Mouse (Mus musculus): ENCODE results near the gene Afdn. TPM values are rescaled to one million over a fixed set of nuclear protein-coding genes. Genes with fewer than 3 reads are reported as not detected.

Gene Afdn
- polyA plus RNA-seq, 1 experiment from 2014 or later = 92.6 TPM

DNA sequence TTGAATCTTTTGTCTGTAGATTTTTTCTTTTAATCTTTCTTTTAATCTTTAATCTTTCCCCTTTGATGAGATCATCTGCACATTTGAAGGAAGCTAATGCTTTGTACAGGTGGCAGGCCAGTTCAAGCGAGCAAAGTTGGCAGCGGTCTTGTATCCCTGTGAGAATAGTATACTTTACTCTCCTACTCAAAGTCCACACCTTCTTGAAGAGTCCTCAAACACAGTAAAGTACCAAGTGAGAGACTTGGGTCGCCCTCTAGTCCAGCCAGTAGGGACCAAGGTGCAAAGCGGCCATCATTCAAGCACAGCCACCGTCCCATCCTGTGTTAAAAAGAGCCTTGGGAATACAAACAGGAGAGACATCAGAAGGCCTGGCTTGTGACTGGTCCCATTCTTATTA lies 25.3 kb upstream of the Afdn start:
- Histone ChIP-seq H3K27me3 (ENCODE audit: control insufficient read depth, insufficient read depth, low read depth, low read length) (no peaks in the 10 kb centered on the region), H3K9me3 (ENCODE audit: control insufficient read depth, low read length) (no peaks in the 10 kb centered on the region), H3K9ac (ENCODE audit: low read length) (no peak overlapping the region), H3K27ac (ENCODE audit: low read length) (peak overlapping the region; percentile 71), H3K4me1 (replicated peaks; ENCODE audit: control insufficient read depth, insufficient read depth, low read length) (peaks cover 32% of the 10 kb centered on the region), H3K4me2 (ENCODE audit: low read depth, low read length) (no peak overlapping the region), H3K36me3 (ENCODE audit: control insufficient read depth, insufficient read depth, low read length) (no peaks in the 10 kb centered on the region), H3K4me3 (ENCODE audit: low read length) (no peak overlapping the region)
- 56% methylated on average over 5 of the region's 5 CpGs for WGBS
- peak; percentile 82 for ATAC-seq (ENCODE audit: low read depth)

DNA sequence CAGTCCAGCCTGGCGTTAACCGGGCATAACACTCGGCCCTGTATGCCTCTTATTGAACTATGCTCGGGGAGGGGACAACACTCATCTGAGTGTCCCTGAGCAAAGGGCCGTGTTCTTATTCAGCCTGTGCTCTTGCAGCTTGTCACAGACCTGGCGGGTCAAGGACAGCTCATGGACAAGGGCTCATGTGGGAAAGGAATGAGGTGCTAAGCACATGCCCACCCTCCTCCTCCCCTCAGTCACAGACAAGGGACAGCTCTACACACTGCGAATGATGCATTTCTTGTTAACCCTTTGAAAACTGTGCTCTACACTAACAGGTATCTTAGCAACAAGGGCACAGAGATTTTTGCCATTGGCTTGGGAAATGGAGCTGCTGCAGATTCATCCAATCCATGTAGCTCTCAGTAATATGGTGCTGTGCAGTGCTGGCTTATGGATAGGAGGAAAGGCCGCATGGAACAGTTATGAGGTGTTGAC lies 24.5 kb upstream of the Afdn start:
- peaks cover 37% of the 10 kb centered on the region for H3K4me1 ChIP-seq (replicated peaks; ENCODE audit: control insufficient read depth, insufficient read depth, low read length)
- ATAC-seq (ENCODE audit: low read depth) = peak; percentile 21; the same call in 1 of the 2 replicates

GRCm38 (mm10) chr17:13737336-13737735 lies 23.0 kb upstream of the Afdn start:
- H3K4me3 ChIP-seq (ENCODE audit: low read length) = no peak overlapping the region
- no peak overlapping the region for H3K9ac ChIP-seq (ENCODE audit: low read length)
- H3K36me3 ChIP-seq (ENCODE audit: control insufficient read depth, insufficient read depth, low read length) = no peaks in the 10 kb centered on the region
- peak; percentile 28 for ATAC-seq (ENCODE audit: low read depth)
- no peak overlapping the region for H3K4me2 ChIP-seq (ENCODE audit: low read depth, low read length)
- H3K27ac ChIP-seq (ENCODE audit: low read length) = peak overlapping the region; percentile 51
- WGBS = 60% methylated on average over 6 of the region's 6 CpGs
- peaks cover 43% of the 10 kb centered on the region for H3K4me1 ChIP-seq (replicated peaks; ENCODE audit: control insufficient read depth, insufficient read depth, low read length)
- no peaks in the 10 kb centered on the region for H3K27me3 ChIP-seq (ENCODE audit: control insufficient read depth, insufficient read depth, low read depth, low read length)
- no peaks in the 10 kb centered on the region for H3K9me3 ChIP-seq (ENCODE audit: control insufficient read depth, low read length)

More for the DNA sequence above, 24.5 kb upstream of the Afdn start:
- Histone ChIP-seq H3K9me3 (ENCODE audit: control insufficient read depth, low read length) (no peaks in the 10 kb centered on the region), H3K27ac (ENCODE audit: low read length) (peak overlapping the region; percentile 68), H3K36me3 (ENCODE audit: control insufficient read depth, insufficient read depth, low read length) (no peaks in the 10 kb centered on the region), H3K9ac (ENCODE audit: low read length) (no peak overlapping the region), H3K4me2 (ENCODE audit: low read depth, low read length) (no peak overlapping the region), H3K4me3 (ENCODE audit: low read length) (no peak overlapping the region), H3K27me3 (ENCODE audit: control insufficient read depth, insufficient read depth, low read depth, low read length) (no peaks in the 10 kb centered on the region)
- WGBS = 31% methylated on average over 8 of the region's 8 CpGs

GRCm38 (mm10) chr17:13738121-13738776 lies 22.1 kb upstream of the Afdn start:
- H3K36me3 ChIP-seq (ENCODE audit: control insufficient read depth, insufficient read depth, low read length) = no peaks in the 10 kb centered on the region
- WGBS = 35% methylated on average over 7 of the region's 7 CpGs
- H3K4me1 ChIP-seq (replicated peaks; ENCODE audit: control insufficient read depth, insufficient read depth, low read length) = peaks cover 45% of the 10 kb centered on the region
- no peak overlapping the region for H3K4me2 ChIP-seq (ENCODE audit: low read depth, low read length)
- H3K4me3 ChIP-seq (ENCODE audit: low read length) = no peak overlapping the region
- H3K9me3 ChIP-seq (ENCODE audit: control insufficient read depth, low read length) = no peaks in the 10 kb centered on the region
- ATAC-seq (ENCODE audit: low read depth) = no peak
- peak overlapping the region; percentile 51 for H3K27ac ChIP-seq (ENCODE audit: low read length)
- no peak overlapping the region for H3K9ac ChIP-seq (ENCODE audit: low read length)
- no peaks in the 10 kb centered on the region for H3K27me3 ChIP-seq (ENCODE audit: control insufficient read depth, insufficient read depth, low read depth, low read length)

DNA sequence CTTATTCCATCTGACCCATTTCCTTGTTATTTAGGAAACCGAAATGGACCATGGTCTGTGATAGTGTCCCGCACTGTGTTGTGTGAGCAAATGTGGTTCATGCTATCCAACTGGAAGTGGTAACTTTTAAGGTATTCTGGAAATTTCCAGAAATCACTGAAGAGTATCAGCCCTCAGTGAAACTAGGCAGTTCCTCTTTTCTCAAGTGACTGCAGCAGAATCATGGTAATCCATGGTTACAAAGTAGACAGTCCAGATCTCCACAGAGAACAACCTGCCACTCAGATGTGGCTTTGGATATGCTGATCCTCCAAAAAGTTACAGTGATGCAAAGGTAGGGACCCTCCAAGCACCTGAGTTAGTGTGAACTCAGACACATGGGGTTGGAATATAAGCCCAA lies 21.4 kb upstream of the Afdn start:
- H3K9ac ChIP-seq (ENCODE audit: low read length) = no peak overlapping the region
- H3K4me3 ChIP-seq (ENCODE audit: low read length) = no peak overlapping the region
- peaks cover 50% of the 10 kb centered on the region for H3K4me1 ChIP-seq (replicated peaks; ENCODE audit: control insufficient read depth, insufficient read depth, low read length)
- H3K27ac ChIP-seq (ENCODE audit: low read length) = no peak overlapping the region
- no peaks in the 10 kb centered on the region for H3K9me3 ChIP-seq (ENCODE audit: control insufficient read depth, low read length)
- no peak for ATAC-seq (ENCODE audit: low read depth)
- 93% methylated on average over 2 of the region's 2 CpGs for WGBS
- H3K4me2 ChIP-seq (ENCODE audit: low read depth, low read length) = no peak overlapping the region
- no peaks in the 10 kb centered on the region for H3K36me3 ChIP-seq (ENCODE audit: control insufficient read depth, insufficient read depth, low read length)
- H3K27me3 ChIP-seq (ENCODE audit: control insufficient read depth, insufficient read depth, low read depth, low read length) = no peaks in the 10 kb centered on the region

DNA sequence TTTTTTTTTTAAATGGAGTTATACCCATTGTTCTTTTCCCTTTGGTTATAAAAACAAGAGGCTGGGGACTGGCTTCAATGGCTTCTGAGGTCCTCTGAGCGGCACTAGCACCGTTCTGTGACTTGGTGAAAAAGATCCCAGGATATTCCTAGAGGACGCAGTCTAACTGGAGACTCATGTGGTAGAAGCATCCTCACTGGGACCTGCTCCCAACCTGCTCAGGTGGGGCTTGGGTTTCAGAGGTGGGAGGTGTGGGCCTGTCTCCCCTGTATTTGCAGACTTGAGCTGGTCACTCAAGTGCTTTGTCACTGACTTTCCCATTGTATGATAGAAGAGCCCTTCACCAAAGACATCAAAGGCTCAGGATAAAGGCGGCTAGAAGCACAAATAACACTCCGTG lies 20.4 kb upstream of the Afdn start:
- Histone ChIP-seq H3K9me3 (ENCODE audit: control insufficient read depth, low read length) (no peaks in the 10 kb centered on the region), H3K27me3 (ENCODE audit: control insufficient read depth, insufficient read depth, low read depth, low read length) (no peaks in the 10 kb centered on the region), H3K27ac (ENCODE audit: low read length) (peak overlapping the region; percentile 15; the same call in 1 of the 2 replicates), H3K4me3 (ENCODE audit: low read length) (no peak overlapping the region), H3K36me3 (ENCODE audit: control insufficient read depth, insufficient read depth, low read length) (no peaks in the 10 kb centered on the region), H3K4me2 (ENCODE audit: low read depth, low read length) (no peak overlapping the region), H3K4me1 (replicated peaks; ENCODE audit: control insufficient read depth, insufficient read depth, low read length) (peaks cover 58% of the 10 kb centered on the region), H3K9ac (ENCODE audit: low read length) (no peak overlapping the region)
- ATAC-seq (ENCODE audit: low read depth) = no peak
- WGBS = 54% methylated on average over 5 of the region's 5 CpGs

DNA sequence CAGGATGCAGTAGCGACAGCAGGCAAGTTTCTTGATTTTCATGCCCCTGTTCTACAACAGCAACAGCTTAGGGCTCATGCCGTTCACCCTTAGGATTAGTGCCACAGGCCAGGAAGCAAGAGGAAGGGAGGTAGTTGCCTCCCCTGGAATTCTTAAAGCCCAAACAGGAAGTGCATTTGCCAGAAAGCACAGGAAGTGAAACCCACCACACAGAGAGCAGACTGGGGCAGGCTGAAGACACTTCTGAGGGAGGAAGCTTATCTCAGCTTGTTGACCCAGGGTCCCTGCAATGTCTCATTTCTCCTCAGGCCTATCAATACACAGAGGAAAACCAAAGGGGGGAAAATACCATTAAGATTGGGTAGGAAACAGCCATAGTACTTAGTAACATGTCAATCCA lies 19.5 kb upstream of the Afdn start:
- H3K4me1 ChIP-seq (replicated peaks; ENCODE audit: control insufficient read depth, insufficient read depth, low read length) = peaks cover 64% of the 10 kb centered on the region
- no peak overlapping the region for H3K9ac ChIP-seq (ENCODE audit: low read length)
- no peak overlapping the region for H3K4me2 ChIP-seq (ENCODE audit: low read depth, low read length)
- no peak for ATAC-seq (ENCODE audit: low read depth)
- no peak overlapping the region for H3K4me3 ChIP-seq (ENCODE audit: low read length)
- WGBS = 24% methylated on average over 2 of the region's 2 CpGs
- no peaks in the 10 kb centered on the region for H3K27me3 ChIP-seq (ENCODE audit: control insufficient read depth, insufficient read depth, low read depth, low read length)
- H3K9me3 ChIP-seq (ENCODE audit: control insufficient read depth, low read length) = no peaks in the 10 kb centered on the region
- no peaks in the 10 kb centered on the region for H3K36me3 ChIP-seq (ENCODE audit: control insufficient read depth, insufficient read depth, low read length)
- H3K27ac ChIP-seq (ENCODE audit: low read length) = peak overlapping the region; percentile 13

GRCm38 (mm10) chr17:13741611-13742010 lies 18.7 kb upstream of the Afdn start:
- H3K27me3 ChIP-seq (ENCODE audit: control insufficient read depth, insufficient read depth, low read depth, low read length) = no peaks in the 10 kb centered on the region
- H3K9me3 ChIP-seq (ENCODE audit: control insufficient read depth, low read length) = no peaks in the 10 kb centered on the region
- 47% methylated on average over 7 of the region's 7 CpGs for WGBS
- H3K27ac ChIP-seq (ENCODE audit: low read length) = peak overlapping the region; percentile 42; the same call in 1 of the 2 replicates
- no peaks in the 10 kb centered on the region for H3K36me3 ChIP-seq (ENCODE audit: control insufficient read depth, insufficient read depth, low read length)
- no peak overlapping the region for H3K4me2 ChIP-seq (ENCODE audit: low read depth, low read length)
- H3K4me1 ChIP-seq (replicated peaks; ENCODE audit: control insufficient read depth, insufficient read depth, low read length) = peaks cover 56% of the 10 kb centered on the region
- no peak overlapping the region for H3K9ac ChIP-seq (ENCODE audit: low read length)
- ATAC-seq (ENCODE audit: low read depth) = no peak
- H3K4me3 ChIP-seq (ENCODE audit: low read length) = no peak overlapping the region

GRCm38 (mm10) chr17:13742334-13742733 lies 18.0 kb upstream of the Afdn start:
- H3K9me3 ChIP-seq (ENCODE audit: control insufficient read depth, low read length) = no peaks in the 10 kb centered on the region
- H3K27ac ChIP-seq (ENCODE audit: low read length) = peak overlapping the region; percentile 42
- H3K9ac ChIP-seq (ENCODE audit: low read length) = no peak overlapping the region
- no peak overlapping the region for H3K4me3 ChIP-seq (ENCODE audit: low read length)
- no peaks in the 10 kb centered on the region for H3K36me3 ChIP-seq (ENCODE audit: control insufficient read depth, insufficient read depth, low read length)
- H3K4me2 ChIP-seq (ENCODE audit: low read depth, low read length) = no peak overlapping the region
- H3K27me3 ChIP-seq (ENCODE audit: control insufficient read depth, insufficient read depth, low read depth, low read length) = no peaks in the 10 kb centered on the region
- WGBS = 17% methylated on average over 2 of the region's 2 CpGs
- H3K4me1 ChIP-seq (replicated peaks; ENCODE audit: control insufficient read depth, insufficient read depth, low read length) = peaks cover 56% of the 10 kb centered on the region
- ATAC-seq (ENCODE audit: low read depth) = no peak
